Mouse (Mus musculus) cerebral cortex, adult 2 months (tissue): ENCODE results near the gene Tmod3.

Experiments
- WGBS: fragments of 180-500 bp; shearing (Covaris S2); methylation state at CpG from one replicate; pipeline ENCODE4 v1.1.7; 2018; 5-methylcytosine and 5-hydroxymethylcytosine counted together

The Tmod3 gene

DNA sequence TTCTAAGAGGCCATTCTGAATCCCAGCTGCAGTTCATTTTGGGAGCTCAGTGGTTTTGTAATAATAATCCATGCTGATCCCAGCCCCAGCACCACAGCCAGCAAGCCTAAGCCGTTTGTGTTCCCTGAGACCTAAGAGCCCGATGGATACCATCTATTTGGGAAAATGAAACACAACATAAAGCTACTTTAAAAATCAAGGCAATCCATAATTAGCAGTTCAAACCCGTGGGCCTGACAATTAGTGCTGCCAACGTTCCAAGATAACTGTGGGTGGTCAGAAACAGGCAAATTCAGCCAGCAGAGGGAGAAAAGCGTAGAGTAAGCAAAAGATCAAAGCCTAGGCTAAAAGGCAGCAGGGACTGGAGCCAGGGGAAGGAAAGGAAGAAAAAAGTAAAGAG is 8.1 kb downstream of the Tmod3 start:
- WGBS = 17% methylated on average over 5 of the region's 5 CpGs

DNA sequence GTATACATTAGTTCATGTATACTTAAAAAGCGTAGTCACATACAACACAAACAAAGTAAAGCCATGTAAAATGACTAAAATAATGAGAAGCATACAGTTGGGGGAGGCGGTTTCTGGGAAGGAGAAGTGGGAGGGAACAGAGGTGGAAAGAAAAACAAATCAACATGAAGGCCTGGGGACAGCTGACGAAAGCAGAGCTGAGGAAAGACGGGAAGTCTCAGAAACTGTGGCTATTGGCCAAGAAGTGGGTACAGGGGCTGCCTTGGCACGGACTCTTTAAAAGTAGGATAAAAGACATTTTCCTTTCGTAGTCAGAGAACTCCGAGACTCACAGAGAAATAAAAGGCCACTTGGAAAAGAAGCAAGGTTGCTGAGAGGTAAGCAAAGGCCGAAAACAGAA is 10.4 kb downstream of the Tmod3 start:
- 58% methylated on average over 8 of the region's 8 CpGs for WGBS

DNA sequence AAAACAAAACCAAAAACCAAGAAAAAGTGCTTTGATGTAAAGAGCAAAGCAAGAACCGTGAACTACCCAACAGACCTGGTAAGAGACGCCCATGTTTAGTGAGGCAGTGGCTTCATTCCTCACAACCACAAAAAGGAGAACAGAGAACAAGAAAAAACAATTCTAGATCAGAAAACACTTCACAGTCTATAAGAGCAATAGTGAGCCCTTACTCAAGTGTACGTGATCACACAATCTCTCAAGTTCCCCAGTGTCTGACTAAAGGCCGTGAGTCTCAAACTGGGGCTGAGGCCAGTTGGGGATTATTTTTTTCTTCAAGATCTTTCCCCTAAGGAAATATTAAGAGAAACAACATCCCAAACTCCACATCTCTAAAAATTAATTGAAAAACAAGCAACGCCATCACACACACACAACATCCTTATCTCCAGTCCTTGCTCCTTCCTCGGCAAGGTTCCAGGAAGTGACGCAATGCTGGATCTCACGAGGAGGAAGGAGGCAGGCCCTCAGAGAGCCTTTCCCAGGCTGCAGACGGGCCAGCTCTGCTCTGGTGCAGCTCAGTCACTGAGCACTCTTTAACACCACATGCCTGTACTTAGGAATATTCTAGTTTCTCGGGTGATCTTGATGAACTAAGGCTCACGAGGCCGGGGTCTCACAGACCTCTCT is 12.4 kb downstream of the Tmod3 start:
- WGBS = 72% methylated on average over 12 of the region's 12 CpGs

DNA sequence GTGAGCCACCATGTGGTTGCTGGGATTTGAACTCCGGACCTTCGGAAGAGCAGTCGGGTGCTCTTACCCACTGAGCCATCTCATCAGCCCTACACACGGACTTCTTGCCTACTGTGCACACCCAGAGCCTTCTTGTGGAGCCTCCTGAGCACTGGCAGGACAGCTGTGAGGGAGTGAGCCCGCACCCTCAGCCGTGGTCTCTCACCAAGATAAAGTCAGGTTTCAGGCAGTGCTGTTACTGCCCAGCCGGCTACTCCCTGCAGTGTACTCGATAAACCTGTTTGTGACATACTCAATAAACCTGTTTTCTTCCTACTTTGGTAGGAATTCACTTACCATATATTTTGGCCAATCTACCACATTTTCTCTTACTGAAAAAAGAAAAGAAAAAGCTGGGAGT is 13.9 kb downstream of the Tmod3 start:
- WGBS = 95% methylated on average over 8 of the region's 8 CpGs

DNA sequence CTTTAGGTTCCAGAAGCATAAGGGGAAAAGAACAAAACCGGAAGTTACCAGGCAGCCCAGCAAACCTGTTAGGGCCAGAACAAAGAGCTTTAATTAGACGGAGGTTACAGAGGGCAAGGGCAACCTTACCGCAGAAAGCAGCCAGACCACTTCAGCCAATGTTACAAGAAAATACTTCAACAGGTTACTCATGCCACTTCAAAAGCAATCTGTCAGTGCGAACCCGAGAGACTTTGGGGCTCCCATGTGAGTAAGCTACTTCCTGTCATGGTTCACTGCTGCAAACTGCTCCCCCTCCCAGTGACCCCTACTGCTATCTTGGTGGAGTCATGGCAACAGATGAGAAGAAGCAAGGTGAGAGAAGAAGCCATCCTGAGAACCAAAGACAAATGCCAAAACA is 18.0 kb downstream of the Tmod3 start:
- 47% methylated on average over 5 of the region's 5 CpGs for WGBS

DNA sequence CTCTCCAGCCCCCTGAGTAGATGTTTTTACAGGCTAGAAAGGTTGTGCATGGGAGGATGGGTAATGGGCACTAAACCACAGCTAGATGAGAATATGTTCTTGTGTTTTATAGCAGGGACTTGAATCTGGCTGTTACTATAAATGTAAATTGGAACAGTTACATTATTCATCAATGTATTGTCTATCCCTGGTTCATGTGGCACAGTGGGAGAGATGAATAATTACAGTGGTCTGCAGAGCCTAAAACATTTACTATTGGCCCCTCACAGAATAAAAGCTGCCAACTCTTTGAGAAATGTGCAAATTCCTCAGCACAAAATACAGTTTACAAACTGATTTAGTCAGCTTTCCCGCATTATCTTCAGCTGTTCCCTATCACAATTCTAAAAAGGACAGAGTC is 23.0 kb downstream of the Tmod3 start:
- WGBS = 39% methylated on average over 1 of the region's 1 CpGs

DNA sequence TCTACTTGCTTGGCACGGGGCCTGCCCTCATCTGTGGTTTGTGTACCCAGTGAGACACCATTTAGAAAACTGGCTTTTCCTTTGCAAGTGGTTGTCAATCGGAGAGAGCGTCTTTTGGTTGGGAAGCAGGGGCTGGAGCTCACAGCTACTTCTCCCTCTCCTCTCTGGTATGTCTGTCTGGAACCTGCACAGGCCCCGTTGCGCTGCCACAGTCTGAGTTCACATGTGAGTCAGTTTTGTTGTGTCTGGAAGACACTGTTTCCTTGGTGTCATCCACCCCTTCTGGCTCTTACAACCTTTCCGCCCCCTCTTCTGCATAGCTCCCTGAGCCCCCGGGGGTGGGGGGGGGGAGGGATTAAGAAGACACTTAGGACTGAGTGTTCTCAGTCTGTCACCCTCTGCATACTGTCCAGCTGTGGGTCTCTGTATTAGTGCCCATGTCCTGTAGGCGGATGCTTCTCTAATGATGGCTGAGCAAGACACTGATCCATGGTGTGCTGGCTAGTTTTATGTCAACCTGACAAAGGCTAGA is 25.0 kb downstream of the Tmod3 start:
- WGBS = 89% methylated on average over 8 of the region's 8 CpGs

DNA sequence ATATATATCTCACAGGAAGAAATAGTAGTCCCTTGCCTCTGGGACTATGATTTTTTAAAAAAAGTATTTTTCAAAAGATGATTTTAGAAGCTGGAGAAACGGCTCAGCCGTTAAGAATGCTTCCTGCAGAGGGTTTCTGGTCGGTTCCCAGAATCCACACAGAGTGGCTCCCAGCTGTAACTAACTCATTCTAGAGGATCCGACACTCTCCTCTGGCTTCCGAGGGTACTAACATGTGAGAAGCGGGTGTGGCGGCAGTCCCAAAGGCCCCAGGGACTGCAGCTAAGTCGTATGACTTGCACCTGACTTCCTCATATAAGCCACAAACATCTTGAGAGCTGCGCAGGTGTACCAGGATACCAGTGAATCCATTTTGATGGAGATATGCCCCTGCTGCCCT is 26.5 kb downstream of the Tmod3 start:
- 57% methylated on average over 9 of the region's 9 CpGs for WGBS

DNA sequence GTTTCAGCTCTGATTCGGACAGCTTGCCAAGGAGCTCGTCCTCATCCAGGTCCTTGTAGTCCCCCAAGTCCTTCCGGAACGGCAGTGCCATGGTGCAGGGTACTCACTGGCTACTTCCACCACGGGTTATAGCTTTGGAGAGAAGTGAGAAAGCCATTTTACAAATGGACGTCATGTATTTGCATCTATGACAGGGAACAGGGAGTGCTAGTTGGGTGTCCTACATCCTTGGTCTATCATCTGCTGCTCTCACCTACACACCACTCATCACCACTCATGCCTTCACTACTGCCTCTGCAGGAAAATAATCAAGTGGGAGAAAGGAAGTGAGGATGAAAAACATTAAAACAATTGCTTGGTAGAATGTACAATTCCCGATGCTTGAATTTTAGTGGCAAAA is 27.0 kb downstream of the Tmod3 start:
- WGBS = 82% methylated on average over 7 of the region's 7 CpGs

DNA sequence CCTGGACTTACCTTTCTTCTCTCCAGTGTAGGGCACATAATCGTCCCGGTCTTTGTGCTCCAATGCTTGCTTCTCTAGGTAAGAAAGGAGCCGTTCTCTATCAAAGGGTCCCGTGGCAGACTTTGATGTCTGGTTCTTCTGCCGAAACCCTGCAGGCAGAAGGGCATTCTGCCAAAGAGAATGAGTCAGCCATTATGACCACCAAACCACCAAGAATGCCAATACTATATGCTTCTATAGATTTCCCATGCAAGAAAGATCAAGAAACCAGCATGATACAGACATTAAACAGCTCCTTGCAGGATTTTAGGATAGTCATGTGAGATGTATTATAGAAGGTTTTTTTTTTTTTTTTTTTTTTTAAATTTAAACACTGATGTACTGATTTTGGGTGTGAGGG is 30.1 kb downstream of the Tmod3 start:
- WGBS = 54% methylated on average over 5 of the region's 5 CpGs

DNA sequence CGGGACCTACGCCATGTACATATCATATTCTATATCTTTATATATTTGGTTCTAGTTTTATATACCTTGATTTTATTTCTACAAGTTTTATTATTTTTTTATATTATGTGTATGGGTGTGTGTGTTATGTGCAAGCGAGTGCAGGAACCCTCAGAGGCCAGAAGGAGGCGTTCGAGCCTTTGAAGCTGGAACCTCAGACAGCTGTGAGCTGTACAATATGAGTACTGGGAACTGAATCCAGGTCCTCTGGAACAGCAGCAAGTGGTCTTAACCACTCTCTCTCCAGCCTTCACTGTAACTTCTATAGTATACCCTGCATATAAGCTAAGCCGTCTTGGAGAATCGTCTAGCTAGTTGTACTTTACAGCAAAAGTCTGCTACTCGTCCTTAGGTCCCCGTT is 31.4 kb downstream of the Tmod3 start:
- 97% methylated on average over 9 of the region's 9 CpGs for WGBS

DNA sequence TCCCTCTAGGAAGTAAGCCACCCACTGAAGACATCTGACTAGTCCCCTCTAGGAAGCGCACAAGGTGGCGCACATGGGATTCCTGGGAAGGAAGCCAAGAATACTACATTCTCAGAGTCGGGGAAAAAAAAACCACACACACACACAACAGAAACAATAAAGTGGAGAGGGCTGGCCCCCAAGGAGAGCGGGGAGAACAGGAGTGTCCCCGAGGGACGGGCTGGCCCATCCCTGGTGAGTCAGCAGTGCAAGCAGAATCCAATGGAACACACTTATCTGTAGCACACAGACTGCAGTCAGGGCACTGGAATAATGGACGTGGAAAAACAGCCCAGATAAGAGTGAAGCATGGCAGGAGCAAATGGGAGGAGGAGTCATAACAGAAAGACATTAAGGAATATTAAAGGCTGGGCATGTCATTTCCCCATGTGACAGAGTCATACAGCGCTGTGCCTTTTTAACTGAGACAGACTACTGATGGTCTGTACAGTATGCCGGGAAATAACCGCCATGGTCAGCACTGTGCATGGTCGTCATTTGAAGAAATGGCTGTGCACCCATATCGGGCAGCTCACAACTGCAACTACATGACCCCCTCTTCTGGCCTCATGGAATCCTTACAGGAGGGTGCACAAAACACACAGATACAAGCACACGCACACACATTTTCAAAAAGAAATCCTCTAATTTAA is 31.9 kb downstream of the Tmod3 start:
- 61% methylated on average over 13 of the region's 13 CpGs for WGBS

DNA sequence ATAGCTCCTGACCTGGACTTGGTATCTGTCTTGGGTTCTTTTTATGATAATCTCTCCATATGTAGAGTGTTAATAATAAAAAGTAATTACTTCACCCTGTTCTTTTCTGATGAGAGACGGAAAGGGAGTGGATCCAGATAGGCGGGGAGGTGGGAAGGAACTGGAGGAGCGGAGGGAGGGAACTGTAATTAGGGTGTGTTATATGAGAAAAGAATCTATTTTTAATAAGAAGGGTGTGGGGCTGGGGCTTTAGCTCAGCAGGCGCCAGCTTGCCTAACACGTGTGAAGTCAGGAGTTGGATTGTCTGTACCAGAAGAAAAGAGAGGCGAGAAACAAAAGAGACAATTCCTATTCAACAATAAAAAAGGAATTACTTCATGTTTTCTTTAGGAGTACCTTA is 35.8 kb downstream of the Tmod3 start:
- WGBS = 56% methylated on average over 6 of the region's 6 CpGs

DNA sequence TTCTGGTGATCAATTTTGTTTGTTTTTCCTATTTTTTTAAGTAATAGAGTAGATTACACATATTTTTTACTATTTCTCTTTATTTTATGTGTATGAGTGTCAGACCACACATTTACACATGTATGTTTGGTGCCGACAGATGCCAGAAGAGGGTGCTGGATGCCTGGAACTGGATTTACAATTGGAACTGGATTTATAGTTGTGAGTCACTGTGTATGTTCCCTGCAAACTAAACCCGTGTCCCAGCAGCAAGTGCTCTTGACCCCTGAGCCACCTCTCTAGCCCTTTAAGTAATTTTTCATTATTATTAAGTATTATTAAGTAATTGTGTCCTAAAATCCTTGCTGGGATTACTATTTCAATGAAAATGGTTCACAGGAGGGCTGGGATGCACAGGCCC is 37.2 kb downstream of the Tmod3 start:
- WGBS = 63% methylated on average over 2 of the region's 2 CpGs

DNA sequence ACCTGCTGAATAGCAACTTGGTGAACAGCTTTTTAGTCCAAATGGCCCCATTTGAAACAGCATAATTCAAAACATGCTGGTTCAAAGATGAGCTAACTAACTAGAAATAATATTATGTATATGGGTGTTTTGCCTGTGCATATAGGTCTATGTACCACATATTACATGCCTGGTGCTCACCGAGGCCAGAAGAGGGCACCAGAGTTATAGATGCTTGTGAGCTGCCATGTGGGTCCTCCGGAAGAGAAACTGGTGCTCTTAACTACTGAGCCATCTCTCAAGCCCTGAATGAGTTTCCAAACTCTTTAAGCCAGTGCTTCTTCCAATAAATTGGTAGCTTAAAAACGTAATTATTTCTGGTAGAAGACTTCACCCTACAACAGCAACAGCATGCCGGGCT is 37.7 kb downstream of the Tmod3 start:
- 61% methylated on average over 4 of the region's 4 CpGs for WGBS

DNA sequence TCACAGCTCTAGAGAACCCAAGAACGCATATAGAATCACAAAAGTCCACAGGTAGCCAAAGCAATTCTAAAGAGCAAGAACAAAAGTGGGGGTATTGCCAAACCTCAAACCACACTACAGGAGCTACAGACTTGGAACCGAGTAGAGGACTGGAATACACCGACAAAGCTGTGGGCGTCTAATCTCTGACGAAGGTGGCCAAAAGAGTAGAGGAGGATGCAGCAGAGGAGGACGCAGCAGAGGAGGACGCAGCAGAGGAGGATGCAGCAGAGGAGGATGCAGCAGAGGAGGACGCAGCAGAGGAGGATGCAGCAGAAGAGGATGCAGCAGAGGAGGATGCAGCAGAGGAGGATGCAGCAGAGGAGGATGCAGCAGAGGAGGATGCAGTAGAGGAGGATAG is 38.5 kb downstream of the Tmod3 start:
- WGBS = 71% methylated on average over 8 of the region's 8 CpGs

DNA sequence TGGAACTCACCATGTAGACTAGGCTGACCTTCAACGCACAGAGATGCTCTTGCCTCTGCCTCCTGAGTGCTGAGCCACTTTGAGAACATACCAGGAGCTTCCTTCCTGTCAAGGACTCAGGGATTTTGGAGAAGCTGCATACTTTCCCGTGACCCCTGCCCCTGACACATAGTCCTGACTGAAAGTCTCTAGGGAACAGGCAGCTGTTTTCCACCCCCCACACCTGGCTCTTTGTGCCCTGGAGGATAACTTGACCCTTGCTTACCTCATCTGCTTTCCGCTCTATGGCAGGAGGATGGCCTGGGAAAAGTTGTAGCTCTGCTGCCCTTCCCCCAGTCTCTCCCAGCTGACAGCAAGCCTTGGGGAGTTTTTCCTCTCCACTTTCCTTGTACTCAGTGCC is 41.7 kb downstream of the Tmod3 start:
- 82% methylated on average over 3 of the region's 3 CpGs for WGBS

DNA sequence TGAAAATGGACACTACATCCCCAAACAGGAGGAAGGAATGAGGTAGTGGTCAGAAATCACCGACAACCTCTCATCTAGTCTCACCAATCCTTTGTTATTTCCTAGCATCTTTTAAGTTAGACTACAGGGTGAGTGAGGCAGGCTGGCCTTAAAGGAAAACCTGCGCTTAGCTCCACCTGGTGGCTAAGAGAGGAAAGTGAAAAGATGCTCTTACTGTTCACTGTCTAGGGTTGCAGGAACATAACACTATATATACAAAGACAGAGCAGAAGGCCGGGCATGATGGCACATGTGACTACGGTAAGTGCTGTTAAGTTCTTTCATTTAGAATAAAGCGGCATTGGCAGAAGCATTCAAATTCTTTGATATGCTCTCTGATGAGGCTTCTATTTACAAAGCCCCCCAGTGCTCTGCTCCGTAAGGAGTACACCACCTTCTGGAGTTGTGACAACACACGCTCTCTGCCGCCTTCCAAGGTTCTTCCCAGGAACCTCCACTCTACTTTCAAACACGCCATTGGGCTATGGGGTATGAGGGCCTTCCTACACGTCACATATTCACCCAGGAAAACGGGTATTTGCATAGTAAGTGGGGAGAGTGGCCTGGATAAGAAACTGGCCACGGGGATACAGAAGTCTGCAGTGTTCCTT is 43.9 kb downstream of the Tmod3 start:
- 39% methylated on average over 12 of the region's 12 CpGs for WGBS

DNA sequence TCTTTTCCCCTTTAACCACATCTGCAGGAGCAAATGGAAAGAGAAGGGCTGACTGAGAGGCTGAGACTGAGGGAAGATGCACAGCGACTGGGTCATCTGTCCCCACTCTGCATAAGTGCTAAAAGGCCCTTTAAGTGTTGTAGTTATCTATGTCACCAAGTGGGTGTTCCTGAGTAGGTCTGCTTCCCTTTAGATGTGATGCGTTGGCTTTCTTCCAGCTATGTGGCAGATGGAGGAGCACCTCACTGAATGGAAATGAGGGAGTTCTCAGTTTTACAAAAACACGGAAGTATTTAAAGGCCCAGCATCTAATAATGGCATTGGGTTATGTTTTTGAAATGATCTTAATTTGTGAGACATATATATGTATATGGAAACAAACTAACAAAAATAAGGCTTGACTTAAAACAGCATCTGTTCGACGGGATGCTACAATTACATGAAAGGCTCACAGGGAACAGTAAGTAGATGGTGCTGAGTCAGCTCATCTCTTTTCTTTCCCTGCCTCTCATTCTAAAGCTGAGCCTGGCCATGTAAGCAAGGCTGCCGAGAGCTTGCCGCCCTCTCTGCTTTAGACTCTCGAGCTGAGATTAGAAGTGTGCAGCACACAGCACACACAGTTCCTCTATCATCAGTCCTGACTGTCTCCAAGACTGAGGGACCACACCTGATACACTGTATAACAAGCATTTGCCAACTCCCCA is 48.1 kb downstream of the Tmod3 start:
- WGBS = 31% methylated on average over 8 of the region's 8 CpGs

DNA sequence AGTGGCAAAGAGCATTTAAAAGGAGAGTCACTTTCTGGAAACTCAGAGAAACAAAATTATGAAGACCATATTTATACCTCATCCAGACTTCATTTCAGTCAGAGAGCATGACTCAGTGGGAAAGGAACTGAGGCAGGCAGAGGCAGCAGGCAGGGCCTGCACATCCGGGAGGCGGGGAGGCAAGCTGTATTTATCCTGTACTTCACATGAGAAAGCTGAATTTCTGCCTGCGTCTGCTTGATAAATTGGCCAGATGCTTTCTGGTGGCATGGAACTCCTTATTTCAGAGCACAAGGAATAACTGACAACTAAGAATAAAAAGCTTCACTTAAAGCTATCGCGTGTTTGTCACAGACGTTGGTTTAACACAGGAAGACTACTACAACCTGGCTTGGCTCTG is 55.1 kb downstream of the Tmod3 start:
- 44% methylated on average over 6 of the region's 6 CpGs for WGBS

DNA sequence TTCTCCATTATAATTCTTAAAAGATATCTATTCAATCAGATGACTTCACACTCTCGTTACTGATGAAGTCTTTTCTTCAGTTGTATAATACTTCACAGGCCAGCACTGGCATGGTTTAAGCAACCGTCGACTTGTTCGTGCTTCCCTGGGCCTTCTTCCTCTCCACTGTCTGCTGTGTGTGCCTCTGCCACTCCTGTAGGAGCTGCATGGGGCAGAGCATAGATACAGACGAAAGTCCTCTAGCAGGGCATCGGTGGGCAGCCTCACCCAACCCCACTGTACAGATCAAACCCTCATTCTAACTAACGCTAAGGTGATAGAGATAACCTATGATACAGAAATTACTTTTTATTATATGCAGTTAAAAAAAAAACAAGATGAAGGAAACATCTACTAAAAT is 60.9 kb downstream of the Tmod3 start:
- 90% methylated on average over 7 of the region's 7 CpGs for WGBS

DNA sequence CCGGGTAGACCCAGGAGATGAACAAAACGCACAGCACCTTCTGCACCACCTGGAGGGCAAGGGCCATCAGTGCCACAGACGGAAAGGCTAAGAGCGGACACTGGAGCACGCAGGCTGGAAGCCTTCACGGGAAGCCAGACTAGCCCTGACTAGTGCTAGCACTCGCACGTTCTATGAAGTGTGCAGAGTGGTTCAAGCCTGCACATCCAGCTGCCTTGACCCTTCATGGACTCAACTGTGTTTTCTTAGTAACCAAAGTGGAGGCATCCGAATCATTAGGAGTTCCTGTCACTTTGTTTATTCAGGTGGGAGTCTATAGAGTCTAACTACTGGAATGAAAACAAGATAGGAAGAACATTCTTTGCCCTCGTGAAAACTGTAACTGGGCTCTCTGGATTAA is 63.5 kb downstream of the Tmod3 start:
- 81% methylated on average over 10 of the region's 10 CpGs for WGBS
